Mouse (Mus musculus): ENCODE measurements around the gene Gm17657.

DNA sequence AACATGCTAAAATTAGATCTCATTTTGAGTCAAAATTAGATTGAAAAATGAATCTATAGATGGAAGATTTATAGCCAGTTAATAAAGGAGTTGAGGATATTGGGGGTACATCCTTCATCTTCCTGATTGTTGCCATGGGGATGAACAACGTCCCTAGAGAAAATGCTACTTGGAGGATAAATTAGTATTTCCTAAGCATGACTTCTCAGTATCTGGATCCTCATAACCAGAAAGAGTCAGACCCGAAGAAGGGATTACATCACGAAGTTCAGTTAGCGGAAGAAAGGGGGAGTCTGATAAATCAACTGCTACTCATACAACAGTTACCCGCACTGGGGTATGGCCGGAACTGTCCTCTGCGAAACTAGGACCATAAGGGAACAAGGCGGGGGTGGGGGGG lies 444 bp downstream of the Gm17657 start:
- no peak for TF ChIP-seq ZNF384 (IDR thresholded peaks at IDR 0.05; ENCODE audit: low read depth, low read length)
- no peak for TF ChIP-seq CHD1 (IDR thresholded peaks at IDR 0.05; ENCODE audit: low read depth, low read length)
- TF ChIP-seq EP300 (IDR thresholded peaks at IDR 0.05; ENCODE audit: low read length) = no peak
- TF ChIP-seq USF2 (conservative IDR thresholded peaks at IDR 0.05; ENCODE audit: low read depth, low read length) = no peak
- no peak for TF ChIP-seq MAX (IDR thresholded peaks at IDR 0.05; ENCODE audit: low read length)
- TF ChIP-seq CTCF (conservative IDR thresholded peaks at IDR 0.05 in 1 of 2, IDR thresholded peaks at IDR 0.05 in 1 of 2; ENCODE audit: low read depth in 2 of 2, low read length in 2 of 2) = no peak
- TF ChIP-seq MAZ (IDR thresholded peaks at IDR 0.05; ENCODE audit: low read depth, low read length) = no peak

Data from CH12.LX (cell line).